Mouse (Mus musculus) hindbrain, embryonic 14.5 days (tissue): Measurements from ENCODE around the gene Olfr980. TPM values are rescaled to one million over a fixed set of nuclear protein-coding genes. Genes with fewer than 3 reads are reported as not detected.
"Not testable (repeated sequence)": the region's sequence is repeated elsewhere in the genome, so short reads cannot be mapped to it uniquely, and the experiment has no call there.

Experiments used
- ATAC-seq: fragments of 200-750 bp; cut with Nextera tagmentation; 2 replicates; pipeline ENCODE4 v1.8.0; 2017; ENCODE audit warnings: moderate number of reproducible peaks, mild to moderate bottlenecking, moderate TSS enrichment, moderate library complexity; ENCODE audit not compliant: low FRiP score
- DNase-seq: peaks from one replicate; pipeline ENCODE4 v3.0.0-alpha.2; 2015; ENCODE audit warnings: low spot score
- H3K27ac ChIP-seq: fragments of 300-500 bp; sonication (generic); 2 replicates; pipeline ENCODE4 v1.5.1; 2014; ENCODE audit warnings: mild to moderate bottlenecking, moderate library complexity
- H3K27me3 ChIP-seq: fragments of 300-500 bp; sonication (generic); 2 replicates; pipeline ENCODE4 v1.6.1; 2014; ENCODE audit warnings: mild to moderate bottlenecking, low read length, mixed read lengths; ENCODE audit not compliant: control insufficient read depth, insufficient read depth
- H3K36me3 ChIP-seq: fragments of 300-500 bp; sonication (generic); replicated peaks from 2 replicates; pipeline ENCODE4 v1.6.1; 2014; ENCODE audit not compliant: control insufficient read depth, insufficient read depth
- H3K4me1 ChIP-seq: fragments of 300-500 bp; sonication (generic); replicated peaks from 2 replicates; pipeline ENCODE4 v1.6.1; 2014; ENCODE audit warnings: antibody characterized with exemption, low read length, mixed read lengths; ENCODE audit not compliant: control insufficient read depth, insufficient read depth
- H3K4me2 ChIP-seq: fragments of 300-500 bp; sonication (generic); replicated peaks from 2 replicates; pipeline ENCODE4 v1.6.1; 2014; ENCODE audit warnings: mild to moderate bottlenecking, moderate library complexity
- H3K4me3 ChIP-seq: fragments of 300-500 bp; sonication (generic); replicated peaks from 2 replicates; pipeline ENCODE4 v1.5.1; 2014; ENCODE audit warnings: mild to moderate bottlenecking, low read length
- H3K9ac ChIP-seq: fragments of 300-500 bp; sonication (generic); 2 replicates; pipeline ENCODE4 v1.6.1; 2014
- H3K9me3 ChIP-seq: fragments of 300-500 bp; sonication (generic); 2 replicates; pipeline ENCODE4 v1.6.1; 2016; ENCODE audit warnings: low read length; ENCODE audit not compliant: control insufficient read depth
- WGBS: fragments of 180-500 bp; shearing (Covaris S2); extraction: QIAGEN DNeasy Blood & Tissue Kit; methylation state at CpG from one replicate; pipeline ENCODE4 v1.1.7; 2014; 5-methylcytosine and 5-hydroxymethylcytosine counted together
- polyA plus RNA-seq: library from polyadenylated mRNA; unstranded; fragments of >200 nt; fragmentation: Nextera tagmentation; extraction: Ambion mirVana; gene quantifications from 2 replicates; pipeline ENCODE4 v1.2.1, GENCODE M21; 2014

The Olfr980 gene
- polyA plus RNA-seq, result not detected in 2 replicates

GRCm38 (mm10) chr9:40009482-40009881 is at the start of gene Olfr980:
Gene Olfr980, minus strand, starts transcription at chr9:40009582.
- Histone ChIP-seq H3K27me3 (no peaks in the 10 kb centered on the region), H3K9ac (no peak within 1 kb of the TSS), H3K36me3 (no peaks in the 10 kb centered on the region), H3K4me3 (no peak within 1 kb of the TSS), H3K4me2 (no peak within 1 kb of the TSS), H3K9me3 (no peaks in the 10 kb centered on the region), H3K4me1 (no peaks in the 10 kb centered on the region), H3K27ac (no peak within 1 kb of the TSS)
- DNase-seq, result no peak
- no peak for ATAC-seq
- WGBS, result 90% methylated on average over 1 of the region's 1 CpGs

- Histone ChIP-seq H3K9me3 (no peaks in the 10 kb centered on the region), H3K27ac (no peak overlapping the region)
- WGBS, result 93% methylated on average over 19 of the region's 19 CpGs
These were observed 40.8 kb upstream of the Olfr980 start for GRCm38 (mm10) chr9:40050138-40050537.

GRCm38 (mm10) chr9:40021164-40021563 is 11.8 kb upstream of the Olfr980 start, which contains the start of gene Olfr981:
Gene Olfr981, plus strand, starts transcription at chr9:40021464.
- no peaks in the 10 kb centered on the region for H3K4me1 ChIP-seq
- no peak within 1 kb of the TSS for H3K9ac ChIP-seq
- H3K36me3 ChIP-seq, result no peaks in the 10 kb centered on the region
- H3K27me3 ChIP-seq, result no peaks in the 10 kb centered on the region
- H3K4me2 ChIP-seq, result no peak within 1 kb of the TSS
- H3K4me3 ChIP-seq, result no peak within 1 kb of the TSS
- DNase-seq (no peak), ATAC-seq (no peak)
- WGBS, result 75% methylated on average over 2 of the region's 2 CpGs
- H3K9me3 ChIP-seq, result no peaks in the 10 kb centered on the region
- no peak within 1 kb of the TSS for H3K27ac ChIP-seq

More at GRCm38 (mm10) chr9:40050138-40050537, 40.8 kb upstream of the Olfr980 start:
- no peak for ATAC-seq
- Histone ChIP-seq H3K36me3 (no peaks in the 10 kb centered on the region), H3K9ac (no peak overlapping the region), H3K4me1 (no peaks in the 10 kb centered on the region), H3K4me3 (no peak overlapping the region), H3K27me3 (no peaks in the 10 kb centered on the region), H3K4me2 (no peak overlapping the region)
- DNase-seq, result no peak

- 97% methylated on average over 1 of the region's 1 CpGs for WGBS
- no peak within 1 kb of the TSS for H3K4me3 ChIP-seq
- H3K9ac ChIP-seq, result no peak within 1 kb of the TSS
- ATAC-seq (no peak), DNase-seq (no peak)
- H3K36me3 ChIP-seq, result no peaks in the 10 kb centered on the region
- no peaks in the 10 kb centered on the region for H3K4me1 ChIP-seq
- H3K9me3 ChIP-seq, result no peaks in the 10 kb centered on the region
- no peak within 1 kb of the TSS for H3K27ac ChIP-seq
- no peaks in the 10 kb centered on the region for H3K27me3 ChIP-seq
- H3K4me2 ChIP-seq, result no peak within 1 kb of the TSS
These were observed 6.0 kb downstream of the Olfr980 start, which contains the start of gene Olfr979 for GRCm38 (mm10) chr9:40003365-40003764. Gene Olfr979, minus strand, starts transcription at chr9:40003465.

- no peaks in the 10 kb centered on the region for H3K27me3 ChIP-seq
- H3K4me2 ChIP-seq, result no peak within 1 kb of the TSS
- no peak within 1 kb of the TSS for H3K27ac ChIP-seq
- no peak within 1 kb of the TSS for H3K4me3 ChIP-seq
- H3K9ac ChIP-seq, result no peak within 1 kb of the TSS
- H3K4me1 ChIP-seq, result no peaks in the 10 kb centered on the region
- no peaks in the 10 kb centered on the region for H3K9me3 ChIP-seq
- WGBS, result 88% methylated on average over 2 of the region's 2 CpGs
- DNase-seq (no peak), ATAC-seq (no peak)
- H3K36me3 ChIP-seq, result no peaks in the 10 kb centered on the region
These were observed 17.6 kb downstream of the Olfr980 start, which contains the start of gene Olfr978 for GRCm38 (mm10) chr9:39991813-39992212. Gene Olfr978, plus strand, starts transcription at chr9:39992113.

GRCm38 (mm10) chr9:39976581-39977145 is 32.7 kb downstream of the Olfr980 start:
- DNase-seq, H3K9ac ChIP-seq, H3K36me3 ChIP-seq, H3K4me2 ChIP-seq, H3K27me3 ChIP-seq, ATAC-seq, H3K9me3 ChIP-seq, H3K27ac ChIP-seq, H3K4me3 ChIP-seq, H3K4me1 ChIP-seq: not testable (repeated sequence)
- 100% methylated on average over 1 of the region's 1 CpGs for WGBS

- not testable (repeated sequence) for H3K4me2 ChIP-seq, H3K36me3 ChIP-seq, H3K9me3 ChIP-seq, H3K9ac ChIP-seq, DNase-seq, ATAC-seq, H3K27ac ChIP-seq, H3K4me3 ChIP-seq, H3K27me3 ChIP-seq, H3K4me1 ChIP-seq
- 87% methylated on average over 6 of the region's 9 CpGs for WGBS
These were observed 48.3 kb downstream of the Olfr980 start, which contains the start of gene Olfr976 for GRCm38 (mm10) chr9:39961033-39961432. Gene Olfr976, minus strand, starts transcription at chr9:39961133.

Other genes with a start within 250 kb of the Olfr980 start
- not detected in 2 replicates for gene Olfr968, start 226.3 kb downstream of the Olfr980 start, polyA plus RNA-seq
- gene Olfr969, start 218.6 kb downstream of the Olfr980 start, polyA plus RNA-seq, result not detected in 2 replicates
- not detected in 2 replicates for gene Olfr970, start 200.7 kb downstream of the Olfr980 start, polyA plus RNA-seq
- gene Olfr971, start 172.7 kb downstream of the Olfr980 start, polyA plus RNA-seq, result not detected in 2 replicates
- gene Olfr972, start 143.2 kb downstream of the Olfr980 start, polyA plus RNA-seq, result not detected in 2 replicates
- not detected in 2 replicates for gene Olfr229, start 102.2 kb downstream of the Olfr980 start, polyA plus RNA-seq
- gene Olfr974, start 72.1 kb downstream of the Olfr980 start, polyA plus RNA-seq, result not detected in 2 replicates
- not detected in 2 replicates for gene Olfr975, start 57.5 kb downstream of the Olfr980 start, polyA plus RNA-seq
- not detected in 2 replicates for gene Olfr976, start 48.4 kb downstream of the Olfr980 start, polyA plus RNA-seq
- gene Olfr978, start 17.5 kb downstream of the Olfr980 start, polyA plus RNA-seq, result not detected in 2 replicates
- gene Olfr979, start 6.1 kb downstream of the Olfr980 start, polyA plus RNA-seq, result not detected in 2 replicates
- gene Olfr981, start 11.9 kb upstream of the Olfr980 start, polyA plus RNA-seq, result not detected in 2 replicates
- not detected in 2 replicates for gene Olfr982, start 64.2 kb upstream of the Olfr980 start, polyA plus RNA-seq
- not detected in 2 replicates for gene Olfr983, start 84.0 kb upstream of the Olfr980 start, polyA plus RNA-seq
- gene Olfr984, start 104.6 kb upstream of the Olfr980 start, polyA plus RNA-seq, result not detected in 2 replicates
- not detected in 2 replicates for gene Olfr985, start 120.6 kb upstream of the Olfr980 start, polyA plus RNA-seq
- gene Tmem225, start 138.5 kb upstream of the Olfr980 start, polyA plus RNA-seq, result not detected in 2 replicates
- not detected in 2 replicates for gene Olfr986, start 171.3 kb upstream of the Olfr980 start, polyA plus RNA-seq
- gene Zfp202, start 182.7 kb upstream of the Olfr980 start, polyA plus RNA-seq, result 11.1 and 12.1 TPM in 2 replicates